Mouse (Mus musculus): ENCODE results near the gene Btbd9.

DNA sequence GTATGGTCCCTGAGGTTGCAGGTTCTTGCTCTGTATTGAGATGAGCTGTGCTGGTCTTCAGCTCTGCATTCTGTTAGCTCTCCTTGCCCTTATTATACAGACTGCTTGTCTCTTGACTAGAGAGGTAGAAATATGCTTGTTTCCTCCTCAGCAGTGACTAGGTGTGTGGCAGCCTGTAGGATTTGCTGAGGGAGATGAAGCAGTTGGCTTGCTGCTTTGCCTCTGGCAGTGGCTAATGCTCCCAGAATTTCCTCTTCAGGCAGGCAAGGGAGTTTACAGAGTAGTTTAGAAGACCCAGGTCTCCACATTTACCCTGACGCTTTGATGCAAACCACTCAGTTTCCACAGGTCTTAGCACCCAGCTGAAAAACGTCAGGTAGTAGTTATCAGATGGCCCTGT, 382.7 kb downstream of the Btbd9 start:
- TF ChIP-seq POLR2A (IDR thresholded peaks at IDR 0.05; ENCODE audit: low read depth, low read length) (no peak), CTCF (IDR thresholded peaks at IDR 0.05; ENCODE audit: extremely low read depth, insufficient read length, insufficient replicate concordance, low read depth, low read length) (no peak)

All from small intestine, adult 2 months (tissue).